Mouse (Mus musculus): ENCODE results near the gene Zswim5. TPM values are rescaled to one million over a fixed set of nuclear protein-coding genes. Genes with fewer than 3 reads are reported as not detected.
A peak's percentile ranks its signal among the peaks of the same experiment; 100 is the strongest.

Gene Zswim5
- polyA plus RNA-seq, 1 experiment from 2014 or later, result 0.04 TPM

DNA sequence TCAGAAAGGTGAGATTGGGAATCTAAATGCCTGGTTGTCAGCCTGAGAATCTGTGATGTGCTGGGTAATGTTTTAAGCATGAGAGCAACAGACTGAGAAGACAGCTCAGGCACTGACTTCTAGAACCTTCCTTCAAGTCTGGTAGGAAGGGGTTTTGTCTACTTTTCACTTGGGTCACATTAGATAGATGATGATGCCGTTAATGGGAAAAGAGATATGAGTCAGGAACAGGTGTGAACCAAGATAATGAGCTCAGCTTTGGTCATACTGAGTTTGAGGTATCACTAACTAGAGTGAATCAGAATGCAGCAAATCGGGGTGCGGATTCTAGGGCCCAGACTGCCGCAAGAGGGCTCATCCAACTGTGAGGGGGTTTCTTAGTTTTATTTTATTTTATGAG lies 146.3 kb downstream of the Zswim5 start:
- 91% methylated on average over 4 of the region's 4 CpGs for WGBS
- TF ChIP-seq EP300 (optimal IDR thresholded peaks at IDR 0.05) (no peak), CTCF (IDR thresholded peaks at IDR 0.05; ENCODE audit: low read depth) (no peak)

DNA sequence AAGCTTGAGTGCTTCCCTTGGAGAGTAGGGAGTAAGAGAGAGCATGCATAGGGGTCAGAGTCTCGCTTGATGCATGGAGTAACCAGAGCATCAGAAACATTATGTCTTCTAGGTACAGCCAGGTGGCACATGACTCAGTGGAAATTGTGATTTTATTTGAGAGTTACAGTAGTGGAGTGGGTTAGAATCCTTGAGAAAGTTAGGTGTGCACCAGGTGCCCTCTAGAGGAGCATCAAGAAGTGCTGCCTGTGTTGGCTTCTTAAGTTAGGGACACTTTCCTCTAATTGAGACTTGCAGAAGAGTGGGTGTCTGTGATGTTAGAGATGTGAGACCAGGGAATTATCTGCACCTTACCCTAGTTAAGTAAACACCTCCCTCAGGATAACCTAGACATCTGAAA lies 153.9 kb downstream of the Zswim5 start:
- H3K9me3 ChIP-seq (ENCODE audit: control insufficient read depth, low read length), result no peaks in the 10 kb centered on the region
- 94% methylated on average over 1 of the region's 1 CpGs for WGBS
- H3K4me3 ChIP-seq (ENCODE audit: low read depth, low read length), result no peak overlapping the region
- no peaks in the 10 kb centered on the region for H3K27me3 ChIP-seq (ENCODE audit: control insufficient read depth, insufficient read depth, low read length)
- H3K9ac ChIP-seq (ENCODE audit: low read length), result no peak overlapping the region
- DNase-seq (ENCODE audit: low spot score) (no peak), ATAC-seq (ENCODE audit: low FRiP score, low TSS enrichment) (no peak)
- H3K27ac ChIP-seq (replicated peaks), result no peak overlapping the region
- TF ChIP-seq EP300 (optimal IDR thresholded peaks at IDR 0.05), result no peak
- TF ChIP-seq CTCF (IDR thresholded peaks at IDR 0.05; ENCODE audit: low read depth), result peak; percentile 44
- H3K4me2 ChIP-seq (replicated peaks; ENCODE audit: low read depth), result no peak overlapping the region
- no peaks in the 10 kb centered on the region for H3K4me1 ChIP-seq (replicated peaks; ENCODE audit: control insufficient read depth, insufficient read depth)
- no peaks in the 10 kb centered on the region; the same call in 1 of the 2 replicates for H3K36me3 ChIP-seq (ENCODE audit: control insufficient read depth, insufficient read depth, low read length)

More for the DNA sequence above, 146.3 kb downstream of the Zswim5 start:
- Histone ChIP-seq H3K9ac (ENCODE audit: low read length) (no peak overlapping the region), H3K9me3 (ENCODE audit: control insufficient read depth, low read length) (no peaks in the 10 kb centered on the region), H3K4me1 (replicated peaks; ENCODE audit: control insufficient read depth, insufficient read depth) (no peaks in the 10 kb centered on the region), H3K4me3 (ENCODE audit: low read depth, low read length) (no peak overlapping the region), H3K27me3 (ENCODE audit: control insufficient read depth, insufficient read depth, low read length) (no peaks in the 10 kb centered on the region), H3K36me3 (ENCODE audit: control insufficient read depth, insufficient read depth, low read length) (0 out of 2 replicates have a peak, but pooled peaks cover 4% of the 10 kb centered on the region), H3K27ac (replicated peaks) (no peak overlapping the region), H3K4me2 (replicated peaks; ENCODE audit: low read depth) (no peak overlapping the region)
- DNase-seq (ENCODE audit: low spot score) (no peak), ATAC-seq (ENCODE audit: low FRiP score, low TSS enrichment) (no peak)

Other genes starting within 250 kb of the Zswim5 start
- 32.9 TPM in 2 replicates for gene Nasp, start 249.4 kb upstream of the Zswim5 start, polyA plus RNA-seq (2015; fragmentation: Nextera tagmentation; extraction: Ambion mirVana)
- gene Akr1a1, start 225.7 kb upstream of the Zswim5 start, polyA plus RNA-seq (2015; fragmentation: Nextera tagmentation; extraction: Ambion mirVana), result 755 and 765 TPM in 2 replicates
- gene Prdx1, start 191.8 kb upstream of the Zswim5 start, polyA plus RNA-seq (2015; fragmentation: Nextera tagmentation; extraction: Ambion mirVana), result 1,868 and 2,021 TPM in 2 replicates
- 9.8 and 11.8 TPM in 2 replicates for gene Mmachc, start 169.0 kb upstream of the Zswim5 start, polyA plus RNA-seq (2015; fragmentation: Nextera tagmentation; extraction: Ambion mirVana)
- 9.8 and 11.0 TPM in 2 replicates for gene Ccdc163, start 168.9 kb upstream of the Zswim5 start, polyA plus RNA-seq (2015; fragmentation: Nextera tagmentation; extraction: Ambion mirVana)
- gene Tesk2, start 156.4 kb upstream of the Zswim5 start, polyA plus RNA-seq (2015; fragmentation: Nextera tagmentation; extraction: Ambion mirVana), result 2.3 and 2.6 TPM in 2 replicates
- 16.0 and 17.3 TPM in 2 replicates for gene Toe1, start 69.7 kb upstream of the Zswim5 start, polyA plus RNA-seq (2015; fragmentation: Nextera tagmentation; extraction: Ambion mirVana)
- 3.1 and 3.9 TPM in 2 replicates for gene Mutyh, start 69.7 kb upstream of the Zswim5 start, polyA plus RNA-seq (2015; fragmentation: Nextera tagmentation; extraction: Ambion mirVana)
- 0.51 and 0.85 TPM in 2 replicates for gene Hpdl, start 55.7 kb upstream of the Zswim5 start, polyA plus RNA-seq (2015; fragmentation: Nextera tagmentation; extraction: Ambion mirVana)
- 38.3 and 47.3 TPM in 2 replicates for gene Urod, start 117.0 kb downstream of the Zswim5 start, polyA plus RNA-seq (2015; fragmentation: Nextera tagmentation; extraction: Ambion mirVana)
- gene Hectd3, start 117.9 kb downstream of the Zswim5 start, polyA plus RNA-seq (2015; fragmentation: Nextera tagmentation; extraction: Ambion mirVana), result 6.3 and 7.4 TPM in 2 replicates
- 29.9 and 30.1 TPM in 2 replicates for gene Eif2b3, start 142.0 kb downstream of the Zswim5 start, polyA plus RNA-seq (2015; fragmentation: Nextera tagmentation; extraction: Ambion mirVana)
- gene Ptch2, start 218.7 kb downstream of the Zswim5 start, polyA plus RNA-seq (2015; fragmentation: Nextera tagmentation; extraction: Ambion mirVana), result 1.3 and 1.5 TPM in 2 replicates
- 5.7 and 5.9 TPM in 2 replicates for gene Btbd19, start 248.3 kb downstream of the Zswim5 start, polyA plus RNA-seq (2015; fragmentation: Nextera tagmentation; extraction: Ambion mirVana)
- gene Tctex1d4, start 249.4 kb downstream of the Zswim5 start, polyA plus RNA-seq (2015; fragmentation: Nextera tagmentation; extraction: Ambion mirVana), result 0.58 and 0.62 TPM in 2 replicates

Measured in stomach, postnatal 0 days (tissue).